Mouse (Mus musculus): ENCODE measurements around the gene Olfr1128. TPM values are rescaled to one million over a fixed set of nuclear protein-coding genes. Genes with fewer than 3 reads are reported as not detected.
A peak's percentile ranks its signal among the peaks of the same experiment; 100 is the strongest.
"Not testable (repeated sequence)": the region's sequence is repeated elsewhere in the genome, so short reads cannot be mapped to it uniquely, and the experiment has no call there.

Gene Olfr1128
- polyA plus RNA-seq (2014; fragmentation: Nextera tagmentation; extraction: Ambion mirVana): not detected in 2 replicates

DNA sequence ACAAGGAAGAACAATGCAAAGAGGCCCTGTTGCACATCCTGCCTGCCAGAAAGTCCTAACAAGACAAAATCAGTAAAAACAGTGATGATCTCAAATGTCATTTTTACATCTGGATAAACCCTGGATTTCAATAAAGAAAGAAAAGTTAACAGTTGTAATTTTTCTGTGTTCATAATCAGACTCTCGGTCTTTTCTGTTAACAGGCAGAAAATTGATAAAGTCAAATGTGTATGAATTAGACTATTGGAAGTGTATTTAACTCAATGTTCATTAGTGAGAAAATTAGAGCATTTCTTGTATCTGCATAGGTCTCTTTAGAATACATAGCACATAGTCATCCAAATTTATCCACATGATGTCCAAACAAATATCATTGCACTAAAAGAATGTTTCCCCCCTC is at the start of gene Olfr1128:
Gene Olfr1128 (minus strand): TSS at position 101 of the 400 bp plus-strand sequence.
- H3K4me3 ChIP-seq (ENCODE audit: low read depth, low read length): no peak within 1 kb of the TSS
- no peaks in the 10 kb centered on the region for H3K36me3 ChIP-seq (ENCODE audit: control insufficient read depth, insufficient read depth, low read length)
- H3K4me2 ChIP-seq (replicated peaks; ENCODE audit: low read depth, low read length): no peak within 1 kb of the TSS
- H3K9me3 ChIP-seq (ENCODE audit: control insufficient read depth, low read length): no peaks in the 10 kb centered on the region
- 97% methylated on average over 1 of the region's 1 CpGs for WGBS
- ATAC-seq (ENCODE audit: low FRiP score): no peak
- H3K27ac ChIP-seq (ENCODE audit: low read depth, low read length): no peak within 1 kb of the TSS
- no peaks in the 10 kb centered on the region for H3K27me3 ChIP-seq (ENCODE audit: control insufficient read depth, insufficient read depth, low read length)
- no peak within 1 kb of the TSS for H3K9ac ChIP-seq (ENCODE audit: low read depth, low read length)
- H3K4me1 ChIP-seq (replicated peaks; ENCODE audit: control insufficient read depth, insufficient read depth, low read length): no peaks in the 10 kb centered on the region
- DNase-seq (ENCODE audit: low spot score): no peak

DNA sequence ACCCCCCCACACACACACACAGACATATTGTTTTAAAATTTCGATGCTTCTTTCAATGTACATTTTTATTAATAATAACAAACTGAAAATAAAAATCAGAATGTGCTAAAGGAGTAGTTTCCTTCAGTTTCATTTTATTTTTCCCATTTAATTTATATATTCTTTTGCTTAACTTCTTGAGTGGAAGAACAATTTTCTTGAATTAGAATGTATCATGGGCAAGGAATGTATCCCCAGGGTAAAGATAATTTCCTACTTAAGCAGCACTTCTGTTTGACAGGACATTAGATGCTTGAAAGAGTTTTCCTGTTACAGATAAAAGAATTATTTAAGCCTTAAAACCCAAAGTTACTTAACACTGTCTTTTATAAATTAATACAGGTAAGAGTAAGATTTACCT is 28.3 kb upstream of the Olfr1128 start, which contains the start of gene Olfr1129:
Gene Olfr1129 (plus strand): TSS at position 301 of the 400 bp plus-strand sequence.
- not testable (repeated sequence) for H3K9ac ChIP-seq (ENCODE audit: low read depth, low read length); H3K9me3 ChIP-seq (ENCODE audit: control insufficient read depth, low read length); H3K4me2 ChIP-seq (replicated peaks; ENCODE audit: low read depth, low read length); DNase-seq (ENCODE audit: low spot score); H3K4me3 ChIP-seq (ENCODE audit: low read depth, low read length); H3K27ac ChIP-seq (ENCODE audit: low read depth, low read length); H3K27me3 ChIP-seq (ENCODE audit: control insufficient read depth, insufficient read depth, low read length); ATAC-seq (ENCODE audit: low FRiP score); H3K4me1 ChIP-seq (replicated peaks; ENCODE audit: control insufficient read depth, insufficient read depth, low read length); H3K36me3 ChIP-seq (ENCODE audit: control insufficient read depth, insufficient read depth, low read length)
- 75% methylated on average over 1 of the region's 1 CpGs for WGBS

DNA sequence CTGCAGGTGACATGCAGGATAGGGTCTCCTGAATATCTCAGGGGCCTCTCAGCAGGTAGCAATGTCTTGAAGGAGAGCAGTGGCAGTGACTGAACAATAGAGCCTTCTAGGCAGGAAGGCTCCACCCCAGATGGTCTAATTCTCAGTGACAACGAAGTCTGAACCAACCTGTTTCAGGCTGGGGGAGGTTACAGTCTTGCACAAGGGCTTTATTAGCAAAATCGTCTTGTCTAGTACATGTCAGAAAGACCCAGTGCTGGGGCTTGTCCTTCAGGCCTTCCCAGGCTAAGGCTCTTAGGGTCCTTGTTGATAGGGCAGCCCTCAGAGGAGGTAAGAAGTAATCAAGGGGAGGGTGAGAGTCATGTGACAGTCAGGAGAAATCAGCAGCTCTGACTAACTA is 10.5 kb downstream of the Olfr1128 start:
- H3K4me2 ChIP-seq (replicated peaks; ENCODE audit: low read depth, low read length): no peak overlapping the region
- H3K36me3 ChIP-seq (ENCODE audit: control insufficient read depth, insufficient read depth, low read length): no peaks in the 10 kb centered on the region
- 63% methylated on average over 2 of the region's 2 CpGs for WGBS
- no peak overlapping the region for H3K4me3 ChIP-seq (ENCODE audit: low read depth, low read length)
- H3K9me3 ChIP-seq (ENCODE audit: control insufficient read depth, low read length): no peaks in the 10 kb centered on the region
- DNase-seq (ENCODE audit: low spot score) (no peak), ATAC-seq (ENCODE audit: low FRiP score) (no peak)
- no peak overlapping the region for H3K27ac ChIP-seq (ENCODE audit: low read depth, low read length)
- H3K9ac ChIP-seq (ENCODE audit: low read depth, low read length): no peak overlapping the region
- H3K27me3 ChIP-seq (ENCODE audit: control insufficient read depth, insufficient read depth, low read length): no peaks in the 10 kb centered on the region
- H3K4me1 ChIP-seq (replicated peaks; ENCODE audit: control insufficient read depth, insufficient read depth, low read length): no peaks in the 10 kb centered on the region

DNA sequence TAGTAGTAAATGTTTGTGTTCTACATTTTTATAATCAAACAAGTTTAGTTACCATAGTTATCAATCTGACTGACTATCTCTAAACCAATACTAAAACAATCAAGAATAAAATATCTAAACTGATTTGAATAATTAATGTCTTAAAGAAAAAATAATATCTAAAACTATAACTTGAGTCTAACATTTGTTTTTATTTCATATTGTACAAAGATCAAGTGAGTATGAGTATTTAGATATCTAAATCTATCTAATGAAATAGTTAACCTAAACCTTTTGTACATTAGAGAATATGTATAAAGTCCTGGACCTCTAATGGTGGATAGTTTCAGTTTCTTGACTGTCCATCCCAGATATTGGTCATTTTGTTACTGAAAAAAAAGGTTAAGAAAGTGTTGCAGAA is 13.8 kb downstream of the Olfr1128 start, which contains the start of gene Olfr153:
Gene Olfr153 (plus strand): TSS at position 301 of the 400 bp plus-strand sequence.
- Histone ChIP-seq H3K4me2 (replicated peaks; ENCODE audit: low read depth, low read length) (no peak within 1 kb of the TSS), H3K9ac (ENCODE audit: low read depth, low read length) (no peak within 1 kb of the TSS), H3K9me3 (ENCODE audit: control insufficient read depth, low read length) (no peaks in the 10 kb centered on the region), H3K4me3 (ENCODE audit: low read depth, low read length) (no peak within 1 kb of the TSS), H3K36me3 (ENCODE audit: control insufficient read depth, insufficient read depth, low read length) (no peaks in the 10 kb centered on the region), H3K27ac (ENCODE audit: low read depth, low read length) (no peak within 1 kb of the TSS), H3K4me1 (replicated peaks; ENCODE audit: control insufficient read depth, insufficient read depth, low read length) (no peaks in the 10 kb centered on the region), H3K27me3 (ENCODE audit: control insufficient read depth, insufficient read depth, low read length) (no peaks in the 10 kb centered on the region)
- DNase-seq (ENCODE audit: low spot score) (no peak), ATAC-seq (ENCODE audit: low FRiP score) (no peak)

DNA sequence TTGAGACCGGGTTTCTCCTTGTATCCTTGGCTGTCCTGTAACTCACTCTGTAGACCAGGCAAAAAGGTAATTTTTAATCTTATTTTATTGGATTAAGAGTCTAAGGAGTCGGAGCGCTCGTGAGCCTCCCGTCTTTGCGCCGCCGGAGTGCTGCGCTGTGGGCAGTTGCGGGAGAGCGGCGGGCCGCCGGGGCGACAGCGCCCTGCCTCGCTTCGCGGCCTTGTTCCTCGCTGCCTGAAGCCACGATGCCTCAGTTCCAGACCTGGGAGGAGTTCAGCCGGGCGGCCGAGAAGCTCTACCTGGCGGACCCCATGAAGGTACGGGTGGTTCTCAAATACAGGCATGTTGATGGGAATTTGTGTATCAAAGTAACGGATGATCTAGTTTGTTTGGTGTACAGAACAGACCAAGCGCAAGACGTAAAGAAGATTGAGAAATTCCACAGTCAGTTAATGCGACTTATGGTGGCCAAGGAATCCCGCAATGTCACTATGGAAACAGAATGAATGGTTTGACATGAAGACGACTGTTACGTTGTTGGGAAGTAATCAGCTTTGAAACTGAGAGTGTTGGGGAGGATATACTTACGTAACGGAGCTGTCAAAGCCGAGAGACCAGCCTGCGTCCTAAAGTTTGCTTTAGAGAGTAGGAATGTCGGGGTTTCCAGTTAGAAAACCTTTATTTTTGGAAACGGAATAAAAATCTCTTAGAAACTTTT is 19.3 kb downstream of the Olfr1128 start:
- H3K36me3 ChIP-seq (ENCODE audit: control insufficient read depth, insufficient read depth, low read length); H3K9ac ChIP-seq (ENCODE audit: low read depth, low read length); H3K27me3 ChIP-seq (ENCODE audit: control insufficient read depth, insufficient read depth, low read length); H3K27ac ChIP-seq (ENCODE audit: low read depth, low read length); H3K4me1 ChIP-seq (replicated peaks; ENCODE audit: control insufficient read depth, insufficient read depth, low read length); H3K4me3 ChIP-seq (ENCODE audit: low read depth, low read length); H3K9me3 ChIP-seq (ENCODE audit: control insufficient read depth, low read length): not testable (repeated sequence)
- DNase-seq (ENCODE audit: low spot score) (peak; percentile 36), ATAC-seq (ENCODE audit: low FRiP score) (peak; percentile 70)
- 0 out of 2 replicates have a peak overlapping the region, but pooled peaks have one; percentile 8 for H3K4me2 ChIP-seq (replicated peaks; ENCODE audit: low read depth, low read length)
- 26% methylated on average over 38 of the region's 39 CpGs for WGBS

DNA sequence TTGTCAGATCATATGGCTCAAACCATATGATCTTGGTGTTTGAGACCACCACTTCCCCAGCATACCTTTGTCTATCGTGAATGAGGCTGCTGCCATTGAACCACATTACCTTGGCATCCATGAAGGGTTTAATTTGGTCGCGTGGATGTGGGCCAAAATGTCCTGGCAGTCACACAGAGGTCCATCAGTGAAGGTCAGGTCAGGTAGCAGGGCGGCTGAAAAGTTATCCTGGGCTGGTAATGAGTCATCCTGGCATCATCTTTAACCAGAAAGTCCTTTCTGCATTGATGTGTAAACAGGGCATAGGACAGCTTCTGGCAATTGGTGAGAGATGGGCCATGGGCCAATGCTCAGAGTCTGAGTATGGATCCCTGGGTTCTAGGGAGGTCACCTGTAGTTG is 24.7 kb downstream of the Olfr1128 start:
- Histone ChIP-seq H3K27ac (ENCODE audit: low read depth, low read length) (no peak overlapping the region), H3K36me3 (ENCODE audit: control insufficient read depth, insufficient read depth, low read length) (no peaks in the 10 kb centered on the region), H3K4me1 (replicated peaks; ENCODE audit: control insufficient read depth, insufficient read depth, low read length) (no peaks in the 10 kb centered on the region), H3K27me3 (ENCODE audit: control insufficient read depth, insufficient read depth, low read length) (no peaks in the 10 kb centered on the region), H3K9ac (ENCODE audit: low read depth, low read length) (no peak overlapping the region), H3K9me3 (ENCODE audit: control insufficient read depth, low read length) (no peaks in the 10 kb centered on the region), H3K4me2 (replicated peaks; ENCODE audit: low read depth, low read length) (no peak overlapping the region), H3K4me3 (ENCODE audit: low read depth, low read length) (no peak overlapping the region)
- ATAC-seq (ENCODE audit: low FRiP score): no peak
- no peak for DNase-seq (ENCODE audit: low spot score)
- 88% methylated on average over 4 of the region's 4 CpGs for WGBS

DNA sequence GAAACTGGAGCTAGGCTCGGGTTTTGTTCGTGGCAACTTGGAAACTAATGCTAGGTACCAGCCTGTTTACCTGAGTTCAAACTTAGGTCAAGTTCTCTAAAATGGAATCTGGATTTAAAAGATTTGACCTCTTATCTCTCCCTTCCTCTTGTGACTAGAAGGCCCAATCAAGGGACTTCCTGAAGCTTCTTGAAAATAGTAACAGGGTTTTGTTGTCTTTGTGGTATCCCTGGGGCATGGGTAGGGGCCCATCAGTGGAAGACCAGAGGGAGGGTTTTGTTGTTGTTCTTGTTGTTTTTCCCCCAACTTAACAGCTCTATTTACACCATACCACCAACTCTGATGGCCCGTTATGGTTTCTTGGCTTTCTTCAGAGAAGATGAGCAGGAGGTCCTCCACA is 28.8 kb downstream of the Olfr1128 start:
- H3K4me2 ChIP-seq (replicated peaks; ENCODE audit: low read depth, low read length): no peak overlapping the region
- no peaks in the 10 kb centered on the region for H3K9me3 ChIP-seq (ENCODE audit: control insufficient read depth, low read length)
- WGBS: 87% methylated on average over 3 of the region's 3 CpGs
- no peak for DNase-seq (ENCODE audit: low spot score)
- no peak overlapping the region for H3K27ac ChIP-seq (ENCODE audit: low read depth, low read length)
- H3K4me1 ChIP-seq (replicated peaks; ENCODE audit: control insufficient read depth, insufficient read depth, low read length): no peaks in the 10 kb centered on the region
- no peaks in the 10 kb centered on the region for H3K36me3 ChIP-seq (ENCODE audit: control insufficient read depth, insufficient read depth, low read length)
- ATAC-seq (ENCODE audit: low FRiP score): no peak
- no peaks in the 10 kb centered on the region for H3K27me3 ChIP-seq (ENCODE audit: control insufficient read depth, insufficient read depth, low read length)
- no peak overlapping the region for H3K9ac ChIP-seq (ENCODE audit: low read depth, low read length)
- no peak overlapping the region for H3K4me3 ChIP-seq (ENCODE audit: low read depth, low read length)

DNA sequence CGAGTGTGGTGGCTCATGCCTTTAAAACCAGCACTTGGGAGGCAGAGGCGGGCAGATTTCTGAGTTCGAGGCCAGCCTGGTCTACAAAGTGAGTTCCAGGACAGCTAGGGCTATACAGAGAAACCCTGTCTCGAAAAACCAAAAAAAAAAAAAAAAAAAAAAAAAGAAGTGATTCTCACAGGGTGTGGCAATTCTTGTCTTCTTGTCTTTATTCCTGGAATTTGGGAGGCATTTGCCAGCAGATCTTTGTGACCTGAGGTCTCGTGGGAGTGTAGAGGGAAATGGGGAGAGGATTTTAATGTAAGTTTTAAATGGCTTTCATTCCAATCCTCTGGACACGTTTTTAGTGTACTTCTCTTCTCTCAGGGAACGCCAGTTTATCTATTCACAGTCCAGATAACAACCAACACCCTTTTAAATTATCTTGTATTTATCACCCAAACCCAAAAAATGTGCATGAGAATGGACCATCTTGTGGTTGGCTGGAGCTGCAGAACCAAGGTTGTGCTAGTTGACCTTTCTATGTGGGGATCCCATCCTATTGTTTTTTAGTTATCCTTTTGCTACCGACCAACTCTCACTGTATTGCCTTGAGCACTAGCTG is 29.8 kb downstream of the Olfr1128 start:
- Histone ChIP-seq H3K27me3 (ENCODE audit: control insufficient read depth, insufficient read depth, low read length) (no peaks in the 10 kb centered on the region), H3K4me1 (replicated peaks; ENCODE audit: control insufficient read depth, insufficient read depth, low read length) (no peaks in the 10 kb centered on the region), H3K27ac (ENCODE audit: low read depth, low read length) (no peak overlapping the region), H3K4me2 (replicated peaks; ENCODE audit: low read depth, low read length) (no peak overlapping the region), H3K4me3 (ENCODE audit: low read depth, low read length) (no peak overlapping the region), H3K9ac (ENCODE audit: low read depth, low read length) (no peak overlapping the region), H3K9me3 (ENCODE audit: control insufficient read depth, low read length) (no peaks in the 10 kb centered on the region), H3K36me3 (ENCODE audit: control insufficient read depth, insufficient read depth, low read length) (no peaks in the 10 kb centered on the region)
- DNase-seq (ENCODE audit: low spot score) (no peak), ATAC-seq (ENCODE audit: low FRiP score) (no peak)
- WGBS: 85% methylated on average over 7 of the region's 8 CpGs

DNA sequence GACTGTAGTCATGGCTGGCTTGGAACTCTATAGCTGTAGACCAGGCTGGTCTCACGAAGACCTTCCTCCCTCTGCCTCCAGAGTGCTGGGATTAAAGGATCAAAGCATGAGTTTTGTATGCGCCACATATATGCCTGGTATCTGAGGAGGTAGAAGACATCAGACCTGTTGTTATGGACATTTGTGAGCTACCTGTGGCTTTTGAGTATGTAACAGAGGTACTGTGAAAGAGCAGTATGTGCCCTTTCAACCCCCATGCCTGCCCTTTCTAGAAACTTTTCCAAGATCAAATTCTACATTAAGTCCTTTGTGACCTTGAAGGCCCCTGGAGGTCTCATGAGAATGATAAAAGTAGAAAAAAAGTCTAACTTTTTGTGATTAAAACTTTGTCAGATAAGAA is 30.3 kb downstream of the Olfr1128 start:
- 84% methylated on average over 2 of the region's 2 CpGs for WGBS
- H3K4me3 ChIP-seq (ENCODE audit: low read depth, low read length): no peak overlapping the region
- no peak for ATAC-seq (ENCODE audit: low FRiP score)

More for the DNA sequence above, 30.3 kb downstream of the Olfr1128 start:
- H3K27me3 ChIP-seq (ENCODE audit: control insufficient read depth, insufficient read depth, low read length): no peaks in the 10 kb centered on the region
- no peak overlapping the region for H3K4me2 ChIP-seq (replicated peaks; ENCODE audit: low read depth, low read length)
- H3K27ac ChIP-seq (ENCODE audit: low read depth, low read length): no peak overlapping the region
- H3K9ac ChIP-seq (ENCODE audit: low read depth, low read length): no peak overlapping the region
- DNase-seq (ENCODE audit: low spot score): no peak
- no peaks in the 10 kb centered on the region for H3K4me1 ChIP-seq (replicated peaks; ENCODE audit: control insufficient read depth, insufficient read depth, low read length)
- no peaks in the 10 kb centered on the region for H3K9me3 ChIP-seq (ENCODE audit: control insufficient read depth, low read length)
- H3K36me3 ChIP-seq (ENCODE audit: control insufficient read depth, insufficient read depth, low read length): no peaks in the 10 kb centered on the region
